Mouse (Mus musculus) hindbrain, embryonic 13.5 days (tissue): ENCODE results near the gene Arsj. TPM values are rescaled to one million over a fixed set of nuclear protein-coding genes. Genes with fewer than 3 reads are reported as not detected.
A peak's percentile ranks its signal among the peaks of the same experiment; 100 is the strongest.

Source experiments
- ATAC-seq: fragments of 200-750 bp; cut with Nextera tagmentation; 2 replicates; pipeline ENCODE4 v1.8.0; 2017; ENCODE audit warnings: moderate TSS enrichment; ENCODE audit not compliant: low FRiP score
- H3K27ac ChIP-seq: fragments of 300-500 bp; sonication (generic); 2 replicates; pipeline ENCODE4 v1.5.1; 2015; ENCODE audit warnings: inconsistent platforms, mild to moderate bottlenecking, moderate library complexity
- H3K27me3 ChIP-seq: fragments of 300-500 bp; sonication (generic); 2 replicates; pipeline ENCODE4 v1.6.1; 2015; ENCODE audit warnings: mild to moderate bottlenecking, inconsistent platforms
- H3K36me3 ChIP-seq: fragments of 300-500 bp; sonication (generic); 2 replicates; pipeline ENCODE4 v1.6.1; 2015; ENCODE audit warnings: mild to moderate bottlenecking, inconsistent platforms
- H3K4me1 ChIP-seq: fragments of 300-500 bp; sonication (generic); replicated peaks from 2 replicates; pipeline ENCODE4 v1.6.1; 2015; ENCODE audit warnings: inconsistent platforms
- H3K4me2 ChIP-seq: fragments of 300-500 bp; sonication (generic); 2 replicates; pipeline ENCODE4 v1.6.1; 2015; ENCODE audit warnings: inconsistent platforms, mild to moderate bottlenecking, moderate library complexity
- H3K4me3 ChIP-seq: fragments of 300-500 bp; sonication (generic); 2 replicates; pipeline ENCODE4 v1.5.1; 2015; ENCODE audit warnings: mild to moderate bottlenecking, inconsistent platforms
- H3K9ac ChIP-seq: fragments of 300-500 bp; sonication (generic); 2 replicates; pipeline ENCODE4 v1.6.1; 2015; ENCODE audit warnings: mild to moderate bottlenecking, inconsistent platforms
- H3K9me3 ChIP-seq: fragments of 300-500 bp; sonication (generic); 2 replicates; pipeline ENCODE4 v1.6.1; 2016; ENCODE audit warnings: inconsistent platforms
- whole genome bisulfite sequencing: fragments of 180-500 bp; shearing (Covaris S2); methylation state at CpG from one replicate; pipeline ENCODE4 v1.1.7; 2015; 5-methylcytosine and 5-hydroxymethylcytosine counted together
- polyA plus RNA-seq: library from polyadenylated mRNA; unstranded; fragments of >200 nt; fragmentation: Nextera tagmentation; extraction: Ambion mirVana; gene quantifications from 2 replicates; pipeline ENCODE4 v1.2.1, GENCODE M21; 2015

Gene Arsj
- polyA plus RNA-seq = 0.22 and 0.45 TPM in 2 replicates

DNA sequence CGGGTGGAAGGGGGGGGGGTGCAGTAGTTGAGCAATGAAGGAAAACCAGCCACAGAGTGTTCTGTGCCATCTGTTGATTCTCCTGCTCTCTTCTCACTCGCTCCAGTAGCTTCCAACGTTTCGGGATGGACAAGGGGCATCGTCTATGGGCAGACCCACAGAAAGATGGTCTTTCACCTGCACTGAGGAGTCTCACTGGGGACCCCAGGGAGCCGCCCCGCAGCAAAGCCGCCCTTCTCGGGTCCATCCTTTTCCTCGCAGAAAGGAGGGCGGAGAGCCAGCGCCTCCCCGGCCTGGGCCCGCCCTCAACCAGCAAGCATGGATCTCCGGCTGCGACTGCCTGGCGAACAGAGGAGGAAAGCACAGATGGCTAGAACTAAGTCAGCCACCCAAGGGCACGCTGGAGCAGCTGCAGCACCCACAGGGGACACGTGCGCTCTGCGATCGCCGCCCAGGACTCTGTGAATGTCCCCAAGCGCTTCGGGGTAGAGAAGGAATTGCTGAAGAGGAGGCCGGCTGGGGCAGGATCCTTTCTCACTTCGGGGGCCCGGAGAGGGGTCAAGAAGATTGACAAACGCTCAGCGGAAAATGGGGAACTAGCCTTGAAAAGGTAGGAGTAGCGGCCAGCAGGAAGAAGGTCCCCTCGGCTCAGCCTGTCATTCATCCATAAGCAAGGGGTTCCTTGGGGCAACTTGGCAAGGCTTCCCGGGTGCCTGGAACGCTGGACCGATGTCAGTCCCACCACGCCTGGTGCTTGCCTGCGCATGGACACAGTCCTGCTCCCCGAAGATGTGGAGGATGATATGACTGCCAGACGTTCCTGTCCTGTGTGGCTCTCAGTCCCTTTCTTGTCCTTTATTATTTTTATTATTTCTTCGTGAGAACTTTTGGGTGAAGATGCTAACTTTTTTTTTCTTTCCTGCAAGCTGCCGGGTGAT lies at the start of gene Arsj:
Gene Arsj, plus strand, starts transcription at position 117 of the 938 bp plus-strand sequence.
- H3K4me2 ChIP-seq = peak within 1 kb of the TSS; percentile 81
- H3K27me3 ChIP-seq = peaks cover 16% of the 10 kb centered on the region; the same call in 1 of the 2 replicates
- peak; percentile 87 for ATAC-seq
- peaks cover 10% of the 10 kb centered on the region for H3K4me1 ChIP-seq
- no peak within 1 kb of the TSS for H3K27ac ChIP-seq
- H3K4me3 ChIP-seq = peak within 1 kb of the TSS; percentile 43
- no peaks in the 10 kb centered on the region for H3K9me3 ChIP-seq
- peak within 1 kb of the TSS; percentile 67 for H3K9ac ChIP-seq
- no peaks in the 10 kb centered on the region for H3K36me3 ChIP-seq
- 13% methylated on average over 41 of the region's 41 CpGs for WGBS

DNA sequence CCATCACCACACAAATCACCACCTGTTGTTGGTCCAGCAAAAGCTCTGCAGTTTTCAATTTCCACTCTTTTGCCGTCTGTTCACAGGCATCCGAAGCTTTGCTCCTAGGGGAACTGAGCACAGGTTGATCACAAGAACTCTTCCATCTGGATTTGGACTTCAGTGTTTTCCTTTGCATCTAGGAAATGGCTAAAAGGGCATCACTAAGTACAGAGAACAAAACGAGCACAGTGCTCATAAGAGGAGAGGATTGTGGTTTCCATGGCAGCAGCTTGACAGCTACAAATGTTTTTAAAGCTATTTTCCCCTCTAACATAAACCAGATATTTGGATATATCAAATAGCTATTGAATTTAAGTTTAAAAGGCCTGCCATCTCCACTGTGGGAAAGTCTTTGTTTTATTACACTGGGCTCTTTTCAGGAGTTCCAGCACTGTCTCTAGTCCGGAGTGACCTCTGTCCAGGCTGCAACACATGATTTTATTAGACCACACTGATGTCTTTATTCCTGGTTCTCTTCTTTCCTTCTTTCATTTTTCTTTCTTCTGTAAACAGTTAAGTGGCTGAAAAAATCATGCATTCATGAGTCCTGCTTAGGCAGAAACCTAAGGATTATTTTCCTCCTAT lies 38.5 kb upstream of the Arsj start:
- H3K9me3 ChIP-seq = no peaks in the 10 kb centered on the region
- no peaks in the 10 kb centered on the region for H3K27me3 ChIP-seq
- no peak overlapping the region for H3K9ac ChIP-seq
- no peaks in the 10 kb centered on the region for H3K36me3 ChIP-seq
- no peak overlapping the region for H3K27ac ChIP-seq
- no peak for ATAC-seq
- H3K4me1 ChIP-seq = peaks cover 2% of the 10 kb centered on the region; the same call in 1 of the 2 replicates
- H3K4me3 ChIP-seq = no peak overlapping the region
- no peak overlapping the region for H3K4me2 ChIP-seq
- WGBS = 32% methylated on average over 4 of the region's 4 CpGs

GRCm38 (mm10) chr3:126325891-126326627 lies 37.4 kb upstream of the Arsj start:
- ATAC-seq = no peak

DNA sequence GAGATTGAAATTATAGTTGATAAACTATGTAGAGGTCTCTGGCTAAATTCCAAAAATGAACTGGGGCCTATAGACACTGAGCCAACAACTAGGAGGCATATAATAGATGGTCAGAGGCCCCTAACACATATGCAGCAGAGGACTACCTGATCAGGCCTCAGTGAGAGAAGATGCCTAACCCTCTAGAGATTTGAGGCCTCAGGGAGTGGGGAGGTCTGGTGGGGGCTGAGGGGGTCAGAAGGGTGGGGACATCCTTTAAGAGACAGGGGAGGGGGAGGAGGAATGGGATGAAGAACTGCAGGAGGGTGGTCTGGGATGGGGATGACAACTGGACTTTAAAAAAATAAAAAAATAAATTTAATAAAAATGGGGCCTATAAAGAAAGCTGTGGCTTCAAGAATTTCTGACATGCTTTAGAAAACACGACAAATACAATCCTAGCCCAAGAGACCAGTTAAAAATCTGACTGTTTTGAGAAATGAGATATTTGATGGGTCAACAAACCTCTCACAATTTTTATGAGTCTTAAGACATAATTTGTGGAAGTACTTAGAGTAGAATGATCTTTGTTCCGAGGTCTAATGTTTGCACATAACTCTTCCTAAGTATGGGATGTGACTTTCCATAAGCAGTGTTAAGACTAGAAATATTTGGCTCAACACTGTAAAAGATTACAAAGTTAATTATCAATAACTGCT lies 36.7 kb upstream of the Arsj start:
- Histone ChIP-seq H3K4me3 (no peak overlapping the region), H3K27ac (no peak overlapping the region), H3K9me3 (no peaks in the 10 kb centered on the region), H3K4me1 (peaks cover 2% of the 10 kb centered on the region; the same call in 1 of the 2 replicates), H3K4me2 (no peak overlapping the region), H3K9ac (no peak overlapping the region), H3K27me3 (no peaks in the 10 kb centered on the region), H3K36me3 (no peaks in the 10 kb centered on the region)
- WGBS = 85% methylated on average over 2 of the region's 2 CpGs
- no peak for ATAC-seq

More at GRCm38 (mm10) chr3:126325891-126326627, 37.4 kb upstream of the Arsj start:
- WGBS = 53% methylated on average over 4 of the region's 4 CpGs
- Histone ChIP-seq H3K4me1 (peaks cover 2% of the 10 kb centered on the region; the same call in 1 of the 2 replicates), H3K9me3 (no peaks in the 10 kb centered on the region), H3K4me2 (no peak overlapping the region), H3K9ac (no peak overlapping the region), H3K36me3 (no peaks in the 10 kb centered on the region), H3K4me3 (no peak overlapping the region), H3K27me3 (no peaks in the 10 kb centered on the region), H3K27ac (no peak overlapping the region)

DNA sequence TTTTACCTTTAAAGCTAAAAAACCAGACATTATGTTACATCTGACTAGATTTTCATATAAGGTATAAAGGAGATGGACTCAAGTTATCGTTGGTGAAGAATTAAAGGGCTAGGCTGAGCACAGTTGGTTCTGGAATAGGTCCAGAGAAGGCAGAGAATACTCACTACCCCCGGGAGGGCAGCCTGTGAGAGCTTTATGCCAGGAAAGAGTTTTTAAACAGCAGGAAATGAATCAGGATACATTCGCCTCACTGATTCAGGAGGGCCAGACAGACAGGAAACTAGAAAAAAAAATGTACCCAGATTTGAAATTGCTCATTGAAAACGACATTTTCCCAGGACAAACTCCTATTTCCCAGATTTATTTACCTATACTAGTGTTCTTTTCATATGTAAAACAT lies 28.2 kb upstream of the Arsj start:
- H3K9ac ChIP-seq = no peak overlapping the region
- H3K27ac ChIP-seq = no peak overlapping the region
- no peak for ATAC-seq
- no peaks in the 10 kb centered on the region for H3K36me3 ChIP-seq
- H3K4me3 ChIP-seq = no peak overlapping the region
- H3K9me3 ChIP-seq = no peaks in the 10 kb centered on the region
- no peak overlapping the region for H3K4me2 ChIP-seq
- H3K27me3 ChIP-seq = no peaks in the 10 kb centered on the region
- 75% methylated on average over 4 of the region's 4 CpGs for WGBS
- H3K4me1 ChIP-seq = no peaks in the 10 kb centered on the region

- Histone ChIP-seq H3K27me3 (no peaks in the 10 kb centered on the region), H3K4me2 (no peak overlapping the region), H3K4me1 (no peaks in the 10 kb centered on the region), H3K9me3 (no peaks in the 10 kb centered on the region), H3K36me3 (no peaks in the 10 kb centered on the region), H3K4me3 (no peak overlapping the region), H3K9ac (no peak overlapping the region), H3K27ac (no peak overlapping the region)
- 94% methylated on average over 1 of the region's 1 CpGs for WGBS
- no peak for ATAC-seq
These were observed 18.7 kb upstream of the Arsj start for GRCm38 (mm10) chr3:126344745-126345144.

DNA sequence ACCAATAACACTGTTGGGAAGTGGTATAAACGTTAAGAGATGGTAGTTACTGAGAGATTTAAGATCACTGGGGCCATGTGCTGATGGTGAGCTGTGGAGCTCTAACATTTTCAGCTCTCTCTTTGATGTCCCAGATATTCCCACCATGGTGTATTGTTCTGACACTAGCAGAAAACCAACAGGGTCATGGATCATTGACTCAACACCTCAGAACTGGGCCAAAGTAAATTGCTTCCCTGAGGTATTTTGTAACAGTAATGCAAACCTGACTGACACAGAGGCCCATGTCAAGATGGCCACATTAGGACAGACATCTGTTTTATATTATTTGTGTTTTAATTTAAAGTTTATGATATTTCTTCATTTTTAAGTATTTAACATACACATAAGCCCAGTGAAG lies 3.7 kb upstream of the Arsj start:
- 60% methylated on average over 1 of the region's 1 CpGs for WGBS
- no peak for ATAC-seq

GRCm38 (mm10) chr3:126362392-126362791 lies 1.1 kb upstream of the Arsj start:
- no peak for ATAC-seq
- Histone ChIP-seq H3K36me3 (no peaks in the 10 kb centered on the region), H3K27ac (no peak overlapping the region), H3K4me3 (no peak overlapping the region), H3K9ac (no peak overlapping the region), H3K9me3 (no peaks in the 10 kb centered on the region), H3K27me3 (peaks cover 16% of the 10 kb centered on the region; the same call in 1 of the 2 replicates), H3K4me1 (peaks cover 10% of the 10 kb centered on the region), H3K4me2 (no peak overlapping the region)
- 92% methylated on average over 2 of the region's 2 CpGs for WGBS

More for the DNA sequence above, 3.7 kb upstream of the Arsj start:
- Histone ChIP-seq H3K27ac (no peak overlapping the region), H3K4me3 (no peak overlapping the region), H3K9ac (no peak overlapping the region), H3K27me3 (peaks cover 15% of the 10 kb centered on the region; the same call in 1 of the 2 replicates), H3K36me3 (no peaks in the 10 kb centered on the region), H3K9me3 (no peaks in the 10 kb centered on the region), H3K4me2 (no peak overlapping the region), H3K4me1 (peaks cover 10% of the 10 kb centered on the region)

- Histone ChIP-seq H3K4me1 (peaks cover 10% of the 10 kb centered on the region), H3K27ac (no peak overlapping the region), H3K4me2 (peak overlapping the region; percentile 81), H3K9ac (no peak overlapping the region), H3K27me3 (peaks cover 16% of the 10 kb centered on the region; the same call in 1 of the 2 replicates), H3K9me3 (no peaks in the 10 kb centered on the region), H3K36me3 (no peaks in the 10 kb centered on the region), H3K4me3 (no peak overlapping the region)
- no peak for ATAC-seq
- 85% methylated on average over 11 of the region's 11 CpGs for WGBS
These were observed 456 bp upstream of the Arsj start for GRCm38 (mm10) chr3:126362931-126363525.

- Histone ChIP-seq H3K36me3 (no peaks in the 10 kb centered on the region), H3K9me3 (no peaks in the 10 kb centered on the region), H3K9ac (no peak overlapping the region), H3K27ac (no peak overlapping the region), H3K4me1 (peaks cover 10% of the 10 kb centered on the region), H3K27me3 (peaks cover 16% of the 10 kb centered on the region; the same call in 1 of the 2 replicates), H3K4me2 (no peak overlapping the region; the same call in 1 of the 2 replicates), H3K4me3 (no peak overlapping the region)
- 87% methylated on average over 7 of the region's 7 CpGs for WGBS
- ATAC-seq = no peak
These were observed 1.1 kb downstream of the Arsj start for GRCm38 (mm10) chr3:126364555-126364954.

DNA sequence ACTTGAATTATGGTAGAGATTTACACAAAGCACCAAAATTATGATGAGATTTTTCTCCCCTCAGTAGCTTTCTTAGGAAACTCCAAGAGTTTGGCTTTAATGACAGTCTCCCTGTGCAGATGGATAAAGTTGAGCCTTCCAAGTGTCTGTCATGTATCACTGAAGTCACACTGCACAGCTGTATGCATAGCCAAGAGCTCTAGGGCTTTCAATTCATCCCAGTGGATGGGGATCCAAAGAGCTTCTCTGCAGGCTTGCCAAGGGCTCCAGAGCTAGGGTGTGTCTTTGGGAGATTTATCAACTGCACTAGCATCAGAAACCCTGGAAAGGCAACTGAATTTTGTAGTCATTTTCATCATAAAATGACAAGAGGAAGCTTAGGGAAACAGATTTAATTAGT lies 7.1 kb downstream of the Arsj start:
- no peak for ATAC-seq
- H3K9ac ChIP-seq = no peak overlapping the region
- H3K27me3 ChIP-seq = no peaks in the 10 kb centered on the region
- no peak overlapping the region for H3K4me2 ChIP-seq
- H3K27ac ChIP-seq = no peak overlapping the region
- no peaks in the 10 kb centered on the region for H3K4me1 ChIP-seq
- H3K4me3 ChIP-seq = no peak overlapping the region
- no peaks in the 10 kb centered on the region for H3K36me3 ChIP-seq
- no peaks in the 10 kb centered on the region for H3K9me3 ChIP-seq
